Comparison of ENCODE assay signal across 30 mouse cellular contexts in the genomic region with DNA sequence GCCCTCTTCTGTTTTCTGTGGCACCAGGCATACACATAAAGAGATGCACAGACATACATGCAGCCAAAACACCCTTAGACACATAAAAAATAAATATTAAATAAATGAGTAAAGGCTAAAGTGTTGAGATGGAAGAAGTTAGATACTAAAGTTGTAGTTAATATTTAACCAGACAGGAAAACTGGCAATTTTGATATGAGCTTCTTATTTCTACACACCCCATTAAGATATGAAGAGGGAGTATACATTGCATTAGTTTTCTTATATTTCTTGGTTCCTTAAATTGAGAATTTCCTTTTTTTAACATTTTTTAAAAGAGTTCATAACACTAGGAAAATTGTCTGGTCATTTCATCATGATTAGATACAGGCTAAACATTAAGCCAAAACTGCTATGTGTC.
"Had no signal": no experiment of that assay in that cellular context is flagged by ENCODE, and none has a peak within 500 bp of the region (broad histone marks: within the 10 kb centered on the region; RNA-seq: fewer than 3 reads in every experiment).

No protein-coding gene starts in this region.

- H3K9ac ChIP-seq: heart, embryonic 12.5 days; heart, embryonic 13.5 days; heart, embryonic 15.5 days; hindbrain, embryonic 12.5 days; hindbrain, embryonic 13.5 days; hindbrain, embryonic 14.5 days; hindbrain, embryonic 15.5 days; intestine, embryonic 15.5 days; kidney, embryonic 15.5 days had no signal

- H3K4me3 ChIP-seq: heart, embryonic 10.5 days; heart, embryonic 12.5 days; heart, embryonic 13.5 days; heart, embryonic 15.5 days; hindbrain, embryonic 10.5 days; hindbrain, embryonic 12.5 days; hindbrain, embryonic 13.5 days; hindbrain, embryonic 15.5 days; intestine, embryonic 15.5 days; kidney, embryonic 15.5 days; layer of hippocampus, adult 2 months had no signal

- H3K4me1 ChIP-seq: heart, embryonic 10.5 days; heart, embryonic 12.5 days; heart, embryonic 15.5 days; hindbrain, embryonic 10.5 days; hindbrain, embryonic 12.5 days; hindbrain, embryonic 13.5 days; intestine, embryonic 15.5 days; kidney, embryonic 15.5 days had no signal

- H3K36me3 ChIP-seq: heart, embryonic 10.5 days; hindbrain, embryonic 10.5 days; hindbrain, embryonic 12.5 days; hindbrain, embryonic 15.5 days; intestine, embryonic 15.5 days had no signal

- H3K27me3 ChIP-seq: heart, embryonic 12.5 days; heart, embryonic 13.5 days; heart, embryonic 15.5 days; hindbrain, embryonic 12.5 days; hindbrain, embryonic 13.5 days; hindbrain, embryonic 15.5 days; intestine, embryonic 15.5 days; kidney, embryonic 15.5 days had no signal

- DNase-seq: heart, postnatal 10 days; heart, postnatal 14 days; heart, postnatal 36 days; heart, postnatal 4 days; kidney, adult 11 months; kidney, adult 18-20 months; kidney, adult 2 months; kidney, adult 8-10 months; kidney, adult 9 months; kidney, postnatal 10 days; kidney, postnatal 14 days; kidney, postnatal 25 days; kidney, postnatal 36 days; kidney, postnatal 4 days; layer of hippocampus, adult 9-11 months; layer of hippocampus, postnatal 36 days had no signal

- H3K9me3 ChIP-seq: heart, embryonic 10.5 days; heart, embryonic 12.5 days; heart, embryonic 13.5 days; heart, embryonic 15.5 days; hindbrain, embryonic 10.5 days; hindbrain, embryonic 12.5 days; hindbrain, embryonic 13.5 days; hindbrain, embryonic 15.5 days; intestine, embryonic 15.5 days; kidney, embryonic 15.5 days had no signal

- H3K27ac ChIP-seq: heart, embryonic 10.5 days; heart, embryonic 13.5 days; heart, embryonic 15.5 days; hindbrain, embryonic 10.5 days; hindbrain, embryonic 12.5 days; hindbrain, embryonic 13.5 days; hindbrain, embryonic 14.5 days; hindbrain, embryonic 15.5 days; hindbrain, postnatal 0 days; intestine, embryonic 15.5 days; kidney, embryonic 15.5 days; kidney, postnatal 0 days; layer of hippocampus, adult 2 months had no signal
